Mouse (Mus musculus): ENCODE measurements around the gene Rps6kb1.

DNA sequence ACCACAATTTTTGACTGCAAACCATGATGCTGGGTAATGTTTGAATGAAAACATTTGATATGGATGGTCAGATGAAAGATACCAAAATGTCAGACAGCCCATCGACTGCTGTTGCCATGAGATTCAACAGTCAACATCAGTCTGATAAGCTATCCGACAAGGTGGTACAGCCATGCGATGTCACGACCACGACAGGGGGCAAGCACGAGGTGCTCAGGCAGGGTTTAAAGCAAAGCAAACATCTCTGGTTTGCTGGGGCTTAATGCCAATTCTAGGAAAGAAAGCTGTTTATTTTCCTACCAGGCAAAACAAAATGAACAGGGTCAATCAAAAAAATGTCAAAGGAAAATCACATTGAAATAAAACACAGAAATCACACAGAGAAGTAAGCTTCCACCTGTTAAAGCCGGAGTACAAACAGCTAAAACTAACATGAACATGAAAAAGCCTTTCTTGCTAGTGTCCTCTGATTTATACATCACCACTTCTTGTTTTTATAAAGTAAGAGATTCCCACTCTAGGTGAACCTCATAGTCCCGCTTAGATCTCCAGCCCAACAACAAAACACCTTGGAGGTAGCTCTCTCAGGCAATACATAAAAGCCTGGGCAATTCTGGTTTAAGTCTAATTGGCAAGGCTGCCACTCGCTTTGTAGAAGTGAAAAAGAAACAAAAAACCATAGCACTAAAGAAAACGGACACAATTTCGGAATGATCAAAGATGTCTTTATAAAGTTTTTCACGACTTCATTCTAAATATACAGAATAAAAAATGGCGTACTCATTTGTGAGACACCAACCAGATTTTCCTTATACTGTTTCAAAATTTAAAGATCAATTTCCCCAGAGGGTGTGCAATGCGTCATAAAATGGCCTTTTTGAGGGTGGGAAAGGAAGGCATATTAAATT is 39.6 kb upstream of the Rps6kb1 start:
- TF ChIP-seq CTCF (IDR thresholded peaks at IDR 0.05; ENCODE audit: control insufficient read depth, insufficient read depth, low read length) (no peak), POLR2A (IDR thresholded peaks at IDR 0.05; ENCODE audit: borderline replicate concordance, control insufficient read depth, low read depth, low read length) (no peak)
